Mouse (Mus musculus) lung, postnatal 0 days (tissue): ENCODE data around the gene Srcin1.

Source experiments
- CTCF ChIP-seq: IDR thresholded peaks from 2 replicates; pipeline ENCODE4 v1.5.1; 2016; ENCODE audit warnings: antibody characterized with exemption, mild to moderate bottlenecking
- EP300 ChIP-seq: IDR thresholded peaks from 2 replicates; pipeline ENCODE4 v1.6.1; 2016; ENCODE audit warnings: antibody characterized with exemption, mild to moderate bottlenecking, control low read depth

DNA sequence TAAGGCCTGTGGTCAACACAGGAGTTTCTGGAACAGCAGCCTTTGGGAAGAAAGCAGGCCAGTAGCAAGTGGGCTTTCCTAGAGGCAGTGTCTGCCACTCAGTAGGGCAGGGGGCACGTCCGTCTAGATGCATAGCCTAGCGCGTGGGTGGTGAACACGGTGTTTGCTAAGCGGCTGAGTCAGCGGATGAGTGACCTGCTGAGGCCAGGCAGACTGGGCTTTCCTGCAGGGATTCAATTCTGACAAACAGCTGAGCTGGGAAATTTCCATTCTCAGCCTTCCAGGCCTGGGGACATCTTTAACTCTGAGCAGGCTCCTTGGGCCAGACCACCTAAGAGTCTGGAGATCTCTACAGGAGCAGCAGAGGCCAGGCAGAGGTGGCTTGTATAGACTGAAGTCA, 98.6 kb downstream of the Srcin1 start:
- no peak for TF ChIP-seq CTCF
- no peak for TF ChIP-seq EP300
